Mouse (Mus musculus) T-cell, adult 2 months (primary cell): ENCODE results near the gene Stoml1.

Source experiments
- DNase-seq: peaks from one replicate; pipeline ENCODE4 v3.0.0; 2022; ENCODE audit warnings: low spot score

Gene Stoml1

GRCm38 (mm10) chr9:58253033-58253804 is at the start of gene Stoml1:
Gene Stoml1, plus strand, starts transcription at chr9:58253164.
- DNase-seq = peak; percentile 95

DNA sequence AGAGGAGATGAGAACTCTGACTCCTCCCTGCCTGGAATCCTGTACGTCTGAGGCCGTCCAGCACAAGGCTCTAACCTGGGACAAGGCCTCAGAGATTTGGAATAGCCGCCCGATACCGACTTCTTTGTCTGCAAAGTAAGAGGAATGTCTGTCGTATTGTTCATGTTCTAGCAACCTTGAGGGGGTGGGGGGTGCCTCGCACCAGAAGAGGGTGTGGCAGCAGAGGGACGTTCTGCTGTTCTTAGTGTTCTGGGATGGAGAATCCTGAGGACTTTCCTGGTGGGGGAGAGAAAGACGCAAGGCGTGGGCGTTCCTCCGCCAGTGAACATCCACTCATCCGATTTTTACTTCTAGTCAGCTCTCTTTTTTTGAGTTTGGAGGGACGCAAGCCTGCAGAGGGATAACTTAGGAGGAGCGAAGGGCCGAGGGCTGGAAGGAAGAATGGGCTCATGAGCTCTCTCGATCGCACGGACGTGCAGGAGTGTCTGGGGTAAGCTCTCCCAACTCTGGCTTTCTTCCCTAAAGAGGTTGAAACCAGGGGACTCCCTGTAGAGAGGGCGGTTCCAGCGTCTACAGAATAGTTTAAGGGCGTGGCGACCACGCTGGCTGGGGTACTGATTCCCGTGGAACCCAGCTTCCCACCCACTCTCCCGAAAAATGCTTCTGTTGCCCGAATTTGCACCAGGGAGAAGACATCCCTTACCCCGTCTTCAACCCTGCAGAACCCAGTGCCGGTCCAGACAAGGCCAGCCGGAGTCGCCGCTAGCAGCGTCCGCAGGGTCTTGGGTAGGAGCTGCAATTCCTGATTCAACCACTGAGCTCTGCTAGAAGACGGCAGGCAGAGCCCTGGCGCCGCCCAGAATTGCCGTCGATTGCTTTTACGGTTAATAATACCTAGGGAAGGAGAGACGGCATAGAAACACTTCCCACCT is 49.2 kb upstream of the Stoml1 start, which contains the start of the genes Islr and Islr2:
Gene Islr (minus strand): TSS at position 791 of the 932 bp plus-strand sequence.
Gene Islr2 (minus strand): TSS at position 804 of the 932 bp plus-strand sequence.
- DNase-seq = peak; percentile 60

DNA sequence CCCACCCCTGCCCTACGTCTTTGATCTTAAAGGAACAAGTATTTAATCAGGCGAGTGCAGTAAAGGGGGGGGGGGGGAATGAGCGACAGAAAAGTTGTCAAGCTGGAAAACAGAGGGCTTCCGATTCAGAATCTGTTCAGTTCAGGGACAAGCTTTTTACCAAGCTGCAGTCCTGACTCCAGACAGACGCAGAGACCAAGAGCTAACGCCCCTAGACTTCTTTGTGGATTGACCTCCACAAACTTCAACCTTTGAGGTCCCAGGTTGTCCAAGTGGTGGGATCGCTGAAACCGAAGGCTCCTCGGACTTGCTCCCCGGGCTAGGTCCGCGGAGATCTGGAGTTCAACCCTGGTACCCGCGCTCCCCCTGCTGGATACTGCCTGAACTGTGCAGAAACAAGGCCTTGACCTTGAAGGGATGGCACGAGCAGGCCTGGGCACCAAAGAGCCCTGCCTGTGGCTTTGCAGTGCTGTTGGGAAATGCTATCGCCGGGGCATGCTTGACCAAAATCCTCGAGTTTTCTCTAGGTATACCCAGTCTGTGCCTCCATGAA is 48.4 kb upstream of the Stoml1 start:
- DNase-seq = peak; percentile 78

GRCm38 (mm10) chr9:58206013-58206412 is 47.0 kb upstream of the Stoml1 start:
- no peak for DNase-seq

- DNase-seq = no peak
These were observed 43.3 kb upstream of the Stoml1 start for GRCm38 (mm10) chr9:58209462-58210303.

- no peak for DNase-seq
These were observed 42.7 kb upstream of the Stoml1 start for GRCm38 (mm10) chr9:58210304-58210627.

DNA sequence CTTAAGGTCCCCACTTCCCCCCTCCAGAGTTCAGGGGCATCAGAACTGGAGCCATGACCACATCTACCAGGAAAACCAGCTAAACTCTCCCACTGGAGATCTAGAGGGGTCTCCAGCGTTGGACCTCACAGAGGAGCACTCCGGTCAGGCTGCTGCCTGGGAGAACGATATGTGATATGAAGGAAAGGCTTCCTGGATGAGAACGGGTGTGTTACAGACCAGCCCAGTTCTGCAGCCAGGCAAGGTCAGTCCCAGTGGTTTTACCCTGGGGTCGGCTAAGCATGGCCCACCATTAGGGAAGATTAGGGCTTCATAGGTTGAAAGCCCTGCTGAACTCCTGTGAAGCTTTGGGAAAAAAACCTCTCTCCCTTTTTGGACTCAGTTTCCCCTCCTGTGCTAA is 39.6 kb upstream of the Stoml1 start:
- no peak for DNase-seq

- DNase-seq = no peak
These were observed 39.1 kb upstream of the Stoml1 start for GRCm38 (mm10) chr9:58213865-58214264.

- DNase-seq = no peak
These were observed 38.3 kb upstream of the Stoml1 start for GRCm38 (mm10) chr9:58214519-58215180.

- no peak for DNase-seq
These were observed 36.6 kb upstream of the Stoml1 start for GRCm38 (mm10) chr9:58216402-58216801.

GRCm38 (mm10) chr9:58218539-58218938 is 34.4 kb upstream of the Stoml1 start:
- no peak for DNase-seq

GRCm38 (mm10) chr9:58220218-58220903 is 32.6 kb upstream of the Stoml1 start:
- DNase-seq = peak; percentile 32

GRCm38 (mm10) chr9:58224356-58224755 is 28.6 kb upstream of the Stoml1 start:
- DNase-seq = no peak

DNA sequence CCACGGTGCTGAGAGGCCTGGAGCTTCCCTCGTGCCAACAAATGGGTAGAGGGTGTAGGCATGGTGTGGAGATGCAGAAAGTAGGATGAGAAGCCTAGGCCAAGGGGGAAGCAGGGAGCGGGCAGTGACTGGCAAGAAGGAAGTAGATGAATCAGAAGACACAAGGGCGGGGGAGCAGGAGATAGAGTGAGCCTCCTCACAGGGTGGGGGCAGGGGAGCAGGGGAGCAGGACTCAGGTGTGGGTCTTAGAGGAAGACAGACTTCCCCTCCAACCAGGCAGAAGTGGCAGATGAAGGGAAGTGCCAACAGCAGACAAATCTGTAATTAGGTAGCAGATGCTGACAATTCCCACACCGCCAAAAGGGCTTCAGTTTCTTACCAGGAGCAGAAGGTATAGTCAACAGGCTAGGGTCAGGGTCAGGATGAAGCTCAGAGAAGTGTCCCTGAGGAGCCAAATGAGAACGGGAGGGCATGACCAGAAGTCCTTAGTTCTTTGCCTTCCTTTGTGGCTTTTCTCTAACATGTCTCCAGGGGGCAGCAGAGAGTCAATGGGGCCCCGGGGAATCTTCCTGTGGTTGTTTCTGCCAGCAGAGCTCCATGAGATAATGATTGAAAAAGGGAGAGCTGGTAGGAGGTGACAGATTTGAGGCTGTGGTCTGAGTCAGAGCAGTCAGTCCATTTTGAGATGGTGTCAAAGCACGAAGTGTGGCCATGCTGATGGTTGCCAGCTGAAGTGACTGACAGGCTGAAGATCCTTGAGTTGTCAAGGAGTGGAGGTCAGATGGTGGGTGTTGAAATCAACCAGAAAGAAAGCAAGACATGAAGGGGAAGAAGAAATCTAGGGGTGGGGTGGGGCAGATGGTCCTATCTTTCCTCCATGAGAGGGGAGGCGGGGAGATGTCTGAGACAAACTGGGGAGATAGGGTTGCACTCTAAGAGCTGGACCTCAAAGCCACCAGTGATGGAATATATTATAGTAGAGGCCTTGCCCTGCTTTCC is 26.8 kb upstream of the Stoml1 start:
- peak; percentile 66 for DNase-seq

GRCm38 (mm10) chr9:58228777-58229466 is 24.0 kb upstream of the Stoml1 start:
- no peak for DNase-seq

GRCm38 (mm10) chr9:58231746-58232145 is 21.2 kb upstream of the Stoml1 start:
- DNase-seq = no peak

DNA sequence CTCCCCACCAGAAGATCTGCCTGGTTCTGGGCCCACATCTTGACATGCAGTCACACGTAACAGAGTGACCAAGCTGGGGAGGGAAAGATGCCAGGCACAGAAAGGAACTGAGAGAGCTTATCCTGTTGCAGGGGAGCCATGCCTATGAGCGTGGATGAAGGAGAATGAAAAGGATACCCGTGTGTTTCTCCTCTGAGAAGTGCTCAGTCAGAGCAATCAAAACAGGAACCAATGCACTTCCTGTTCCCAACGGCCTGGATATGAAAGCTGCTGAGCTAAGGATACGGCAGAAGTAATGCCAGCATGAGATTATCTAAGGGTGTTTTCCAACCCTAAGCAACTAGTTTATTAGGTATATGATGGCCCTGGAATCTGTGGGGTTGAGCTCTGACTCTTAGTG is 20.6 kb upstream of the Stoml1 start:
- DNase-seq = no peak

DNA sequence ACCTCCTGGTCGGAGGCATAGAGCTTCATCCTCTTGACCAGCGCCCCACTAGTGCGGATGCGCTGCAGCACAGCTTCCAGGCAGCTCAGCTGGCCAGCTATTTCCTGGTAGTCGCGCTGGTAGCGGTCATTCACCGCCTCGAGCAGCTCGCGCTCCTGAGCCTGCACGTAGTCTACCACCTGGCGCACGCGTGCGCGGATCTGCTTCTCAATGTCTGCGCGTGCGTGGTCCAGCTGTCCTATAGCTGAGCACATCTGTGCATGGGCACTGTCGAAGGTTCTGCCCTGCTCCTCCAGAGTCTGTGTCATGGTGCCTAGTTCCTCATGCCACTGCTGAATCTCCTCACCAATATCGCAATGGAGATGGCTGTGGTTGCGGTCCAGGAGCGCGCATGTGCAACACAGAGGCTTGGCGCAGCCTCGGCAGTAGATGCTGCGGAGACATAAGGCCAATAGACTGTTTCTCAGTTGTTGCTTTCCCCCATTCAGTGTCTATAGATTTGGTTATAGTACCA is 18.4 kb upstream of the Stoml1 start:
- no peak for DNase-seq
